ENCODE assay signal across 7 mouse cellular contexts in genomic region chr11:84916053-84916702, GRCm38 (mm10). TPM values are rescaled to one million over a fixed set of nuclear protein-coding genes. Genes with fewer than 3 reads are reported as not detected.
DNase-seq lines count a peak whose midpoint lies in the region; ATAC-seq lines count a peak whose summit lies in the region.

TSS of gene Znhit3 (minus strand) at chr11:84916366.

- ATAC-seq in intestine, embryonic 16.5 days = peak; percentile 91
- peak; percentile 90 for ATAC-seq in midbrain, embryonic 11.5 days (ENCODE audit: low FRiP score)

- H3K9me3 ChIP-seq in intestine, embryonic 16.5 days (ENCODE audit: control insufficient read depth, low read length) = no peaks in the 10 kb centered on the region
- no peaks in the 10 kb centered on the region for H3K9me3 ChIP-seq in midbrain, embryonic 11.5 days (ENCODE audit: control insufficient read depth, low read length)

- peak within 1 kb of the TSS; percentile 90 for H3K4me3 ChIP-seq in intestine, embryonic 16.5 days (ENCODE audit: low read length)
- peak within 1 kb of the TSS; percentile 93 for H3K4me3 ChIP-seq in midbrain, embryonic 11.5 days (ENCODE audit: low read depth, low read length)

- WGBS in intestine, embryonic 16.5 days = 3% methylated on average over 34 of the region's 34 CpGs
- WGBS in midbrain, embryonic 11.5 days = 3% methylated on average over 34 of the region's 34 CpGs

- 0 out of 2 replicates have a peak, but pooled peaks cover 3% of the 10 kb centered on the region for H3K36me3 ChIP-seq in intestine, embryonic 16.5 days (ENCODE audit: control insufficient read depth, insufficient read depth, low read length)
- peaks cover 9% of the 10 kb centered on the region for H3K36me3 ChIP-seq in midbrain, embryonic 11.5 days (ENCODE audit: control insufficient read depth, insufficient read depth, low read length)

- H3K4me1 ChIP-seq in intestine, embryonic 16.5 days (ENCODE audit: control insufficient read depth, insufficient read depth, low read length) = 0 out of 2 replicates have a peak, but pooled peaks cover 3% of the 10 kb centered on the region
- H3K4me1 ChIP-seq in midbrain, embryonic 11.5 days (ENCODE audit: control insufficient read depth, insufficient read depth, low read length) = peaks cover 4% of the 10 kb centered on the region; the same call in 1 of the 2 replicates

- no peaks in the 10 kb centered on the region for H3K27me3 ChIP-seq in intestine, embryonic 16.5 days (replicated peaks; ENCODE audit: control insufficient read depth, insufficient read depth, low read length)
- no peaks in the 10 kb centered on the region for H3K27me3 ChIP-seq in midbrain, embryonic 11.5 days (ENCODE audit: control insufficient read depth, insufficient read depth, low read length)

- H3K27ac ChIP-seq in intestine, embryonic 16.5 days (ENCODE audit: low read length) = no peak within 1 kb of the TSS
- H3K27ac ChIP-seq in midbrain, embryonic 11.5 days (ENCODE audit: low read depth, low read length) = no peak within 1 kb of the TSS

- H3K9ac ChIP-seq in intestine, embryonic 16.5 days (ENCODE audit: low read depth, low read length) = peak within 1 kb of the TSS; percentile 93
- peak within 1 kb of the TSS; percentile 88 for H3K9ac ChIP-seq in midbrain, embryonic 11.5 days (ENCODE audit: low read length)

- peak within 1 kb of the TSS; percentile 64 for H3K4me2 ChIP-seq in intestine, embryonic 16.5 days (ENCODE audit: low read depth, low read length)
- H3K4me2 ChIP-seq in midbrain, embryonic 11.5 days = peak within 1 kb of the TSS; percentile 68

- DNase-seq in adrenal gland, adult 2 months = peak; percentile 87
- peak; percentile 72 for DNase-seq in embryo, embryonic 11.5 days (ENCODE audit: low read depth, low spot score)
- peak; percentile 41 to 77 for DNase-seq in gastrocnemius, postnatal 4 days (ENCODE audit: low spot score in 2 of 2)
- DNase-seq in left cerebral cortex, postnatal 36 days (ENCODE audit: low spot score in 2 of 2) = peak; percentile 80 to 87
- DNase-seq in midbrain, embryonic 11.5 days (ENCODE audit: low spot score, missing footprints) = peak; percentile 93
- DNase-seq in skeletal muscle tissue, adult 2 months (ENCODE audit: low read depth, low spot score) = peak; percentile 83

- intact Hi-C loops in left cerebral cortex, postnatal 36 days (cut with DNase I) = loop anchor here (2.0 to 5.0 kb wide), 3 partner anchors 35 to 266 kb away; partner anchors contain the start of genes Myo19 and Pigw

RNA-seq across cellular contexts. Expression of gene Znhit3, which starts in this region (rescaled TPM):
- 10 to 100 TPM in 1 of 2 experiments, 1 to 10 TPM in 1; 8.6 to 13.7 TPM for total RNA-seq in adrenal gland, adult 2 months (2021)
- 5.8 and 6.2 TPM in 2 replicates for polyA plus RNA-seq in adrenal gland, adult 2 months (2012; rRNA removed)
- total RNA-seq in gastrocnemius, postnatal 4 days (2021) = 10 to 100 TPM; 12.2 to 14.7 TPM
- 43.6 and 49.6 TPM in 2 replicates for polyA plus RNA-seq in intestine, embryonic 16.5 days (2015; fragmentation: Nextera tagmentation; extraction: Ambion mirVana)
- total RNA-seq in left cerebral cortex, postnatal 36 days (2021) = 10 to 100 TPM; 31.3 to 38.4 TPM
- polyA plus RNA-seq in midbrain, embryonic 11.5 days (2014; fragmentation: Nextera tagmentation; extraction: Ambion mirVana) = 69.4 and 72.4 TPM in 2 replicates
